Mouse (Mus musculus): ENCODE measurements around the gene Ttbk2. TPM values are rescaled to one million over a fixed set of nuclear protein-coding genes. Genes with fewer than 3 reads are reported as not detected.
A peak's percentile ranks its signal among the peaks of the same experiment; 100 is the strongest.

The Ttbk2 gene
- total RNA-seq, 1 experiment from 2014 or later, result 6.4 TPM

DNA sequence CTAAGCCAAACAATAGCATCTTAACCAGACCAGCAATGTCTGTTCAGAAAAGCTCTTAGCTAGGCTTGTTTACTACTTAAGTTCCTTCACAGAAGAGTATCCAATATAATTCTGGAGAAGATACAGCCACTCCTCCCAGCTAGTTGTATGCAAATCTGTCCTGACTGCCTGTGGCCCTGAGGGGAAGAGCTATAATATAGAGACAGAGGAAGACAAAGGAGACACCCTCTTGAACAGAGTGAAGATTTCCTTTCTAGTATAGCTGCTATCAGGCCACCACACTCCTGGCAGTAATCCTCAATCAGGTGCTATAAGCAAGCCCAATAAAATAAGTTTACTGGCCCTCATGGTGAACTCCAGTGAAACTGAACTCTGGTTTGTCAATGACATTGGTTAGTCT, 88.5 kb downstream of the Ttbk2 start:
- no peak for ATAC-seq (replicated peaks; ENCODE audit: low read depth, poor library complexity, severe bottlenecking)

DNA sequence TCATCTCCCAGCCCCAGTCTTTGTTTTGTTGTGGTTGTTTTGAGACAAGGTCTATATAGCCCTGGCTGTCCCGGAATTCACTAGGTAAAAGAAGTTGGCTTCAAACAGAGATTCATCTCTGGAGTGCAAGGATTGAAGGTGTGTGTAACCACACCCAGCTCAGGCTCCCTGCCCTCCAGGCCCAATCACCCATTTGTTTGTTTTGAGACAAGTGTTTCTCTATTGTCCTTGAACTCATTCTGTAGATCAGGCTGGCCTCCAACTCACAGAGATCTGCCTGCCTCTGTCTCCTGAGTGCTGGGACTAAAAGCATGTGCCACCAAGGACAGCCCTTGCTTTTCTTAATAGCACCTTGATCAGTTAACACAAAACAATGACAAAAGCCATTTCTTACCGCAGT, 102.4 kb downstream of the Ttbk2 start:
- no peak for ATAC-seq (replicated peaks; ENCODE audit: low read depth, poor library complexity, severe bottlenecking)

DNA sequence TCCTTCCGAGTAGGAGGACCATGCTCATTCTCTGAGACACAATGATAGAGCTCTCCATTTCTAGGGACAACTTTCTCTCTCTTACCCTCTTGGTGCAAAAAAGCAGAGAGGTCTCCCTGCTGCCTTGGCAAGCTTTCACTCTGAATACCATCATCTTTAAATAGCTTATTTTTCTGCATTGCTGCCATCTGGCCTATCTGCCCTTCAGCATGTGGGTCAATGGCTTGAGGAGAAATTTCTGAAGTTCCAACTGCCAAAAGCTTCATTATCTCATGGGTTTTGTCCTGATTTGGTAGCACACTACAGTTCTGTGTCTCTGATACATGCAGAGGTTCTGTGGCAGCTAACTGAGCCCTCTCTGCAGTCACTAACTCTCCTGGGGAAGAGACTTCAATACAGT, 104.9 kb downstream of the Ttbk2 start:
- no peak for ATAC-seq (replicated peaks; ENCODE audit: low read depth, poor library complexity, severe bottlenecking)

DNA sequence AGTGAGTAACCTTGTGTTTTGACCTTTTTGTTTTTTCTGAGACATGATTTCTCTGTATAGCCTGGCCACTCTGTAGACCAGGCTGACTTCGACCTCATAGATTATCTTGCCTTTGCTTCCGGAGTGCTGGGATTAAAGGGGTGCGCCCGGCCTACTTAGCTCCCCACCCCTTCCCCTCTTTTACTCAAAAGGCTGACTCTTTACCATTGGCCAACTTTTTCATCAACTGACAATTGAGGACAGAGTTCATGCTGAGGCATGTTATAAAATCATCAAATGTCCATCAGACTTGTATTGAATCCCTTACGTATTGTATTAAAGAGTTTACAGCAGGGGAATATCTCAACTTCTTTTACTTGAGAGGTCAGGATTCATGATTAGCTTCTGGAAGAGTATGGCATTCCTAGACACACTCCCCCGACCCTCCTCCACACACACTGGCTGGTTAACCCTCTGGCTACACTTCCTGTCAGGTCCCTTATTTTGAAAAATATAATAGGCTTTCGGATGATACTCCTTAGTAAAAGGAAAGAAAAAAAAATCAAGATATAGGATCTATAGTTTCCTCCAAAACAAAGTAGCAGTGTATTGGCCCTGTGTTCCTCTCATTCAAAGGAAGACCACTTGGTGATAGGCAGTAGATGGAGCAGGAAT, 118.4 kb downstream of the Ttbk2 start:
- ATAC-seq (replicated peaks; ENCODE audit: low read depth, poor library complexity, severe bottlenecking), result no peak

DNA sequence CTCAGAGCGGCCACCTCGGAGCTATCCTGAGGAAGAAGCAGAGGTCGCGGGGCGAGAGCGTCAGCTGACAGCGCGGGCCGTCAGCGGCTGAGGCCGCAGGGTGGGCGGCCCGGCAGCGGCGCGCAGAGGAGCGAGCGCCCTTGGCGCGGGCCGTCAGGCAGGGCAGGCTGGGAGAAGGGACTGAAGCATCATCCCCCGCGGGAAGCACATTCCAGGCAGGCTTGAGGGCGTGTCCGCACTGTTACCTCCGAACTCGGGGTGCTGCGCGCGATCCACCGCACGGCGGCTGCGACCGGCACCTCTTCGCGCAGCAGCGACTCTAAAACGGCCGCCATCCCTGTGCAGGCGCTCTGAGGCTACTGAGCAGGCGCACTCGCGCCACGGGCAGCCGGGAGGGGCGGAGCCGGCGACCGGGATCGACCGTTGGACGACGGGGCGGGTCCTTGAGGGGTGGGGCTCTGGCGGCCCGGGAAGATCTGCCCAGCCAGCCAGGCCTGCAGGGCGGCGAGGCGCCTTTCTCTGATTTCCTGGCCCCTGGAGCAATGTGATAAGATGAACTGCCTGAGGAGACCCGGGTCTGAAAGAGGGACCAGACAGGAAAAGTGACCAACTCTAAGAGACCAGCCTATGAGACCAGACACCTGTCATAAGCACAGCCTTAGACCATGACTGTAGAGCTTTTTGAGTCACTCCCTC, 119.1 kb downstream of the Ttbk2 start:
- ATAC-seq (replicated peaks; ENCODE audit: low read depth, poor library complexity, severe bottlenecking), result peak; percentile 87

DNA sequence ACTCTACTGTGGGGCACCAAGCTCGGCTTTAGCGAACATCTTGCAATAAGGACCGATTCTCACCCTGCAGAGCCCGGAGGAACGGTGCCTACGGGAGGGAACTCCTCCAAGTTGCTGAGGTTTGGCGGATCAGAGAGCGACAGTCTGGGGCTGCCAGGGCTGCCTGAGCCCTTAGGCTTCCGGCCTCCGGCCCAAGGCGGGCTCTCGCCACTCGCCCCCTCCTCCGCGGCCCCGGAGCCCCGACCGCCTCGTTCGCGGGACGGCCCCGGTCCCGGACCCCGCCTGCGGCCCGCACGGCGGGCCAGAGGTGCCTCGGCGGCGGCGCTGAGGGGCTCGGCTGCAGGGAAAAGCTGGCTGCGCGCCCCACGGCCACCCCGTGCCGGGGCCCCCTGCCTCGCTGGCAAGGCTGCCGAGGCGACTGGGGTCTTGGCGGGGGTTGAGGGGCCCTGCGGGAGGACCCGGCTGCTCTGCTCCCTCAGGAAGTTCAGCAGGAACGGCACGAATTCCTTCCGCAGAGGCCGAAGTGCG, 119.7 kb downstream of the Ttbk2 start:
- no peak for ATAC-seq (replicated peaks; ENCODE audit: low read depth, poor library complexity, severe bottlenecking)

DNA sequence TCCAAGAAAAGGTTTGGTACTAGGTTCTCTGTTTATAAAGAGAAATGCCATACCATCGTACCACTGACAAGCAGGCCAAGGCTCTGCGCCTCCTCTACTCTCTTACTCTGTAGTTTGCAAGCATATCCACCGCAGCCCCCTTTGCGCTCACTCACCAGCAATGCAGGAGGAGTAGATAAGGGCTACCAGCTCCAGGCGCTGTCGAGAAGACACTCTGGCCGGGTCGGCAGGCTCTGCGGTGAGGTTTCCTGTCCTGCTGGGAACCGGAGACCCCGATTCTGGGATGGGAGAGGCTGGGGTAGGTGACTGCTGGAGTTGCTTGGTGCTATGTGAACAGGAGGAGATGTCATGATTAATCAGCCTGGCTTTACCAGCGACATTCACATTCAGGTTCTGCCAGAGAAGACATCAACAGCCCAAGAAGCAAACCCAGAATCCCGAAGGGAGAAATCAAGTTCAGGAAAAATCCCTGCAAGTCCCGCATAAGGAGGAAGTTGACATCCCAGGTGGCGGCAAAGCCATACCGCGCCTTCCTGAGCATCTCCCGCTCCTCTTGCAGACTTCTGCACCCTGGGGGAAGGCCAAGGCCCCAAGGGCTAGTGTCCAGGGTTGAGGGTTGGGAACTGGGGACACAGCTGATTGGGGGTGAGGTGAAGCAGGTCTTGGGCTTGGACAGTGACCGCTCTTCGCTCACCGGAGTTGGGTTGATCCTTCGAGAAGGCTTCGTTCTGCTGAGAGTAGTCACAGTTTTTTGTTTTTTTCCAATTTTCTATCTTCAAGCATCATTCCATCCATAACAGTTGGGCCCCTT, 120.4 kb downstream of the Ttbk2 start:
- peak; percentile 31; the same call in 1 of the 2 replicates for ATAC-seq (replicated peaks; ENCODE audit: low read depth, poor library complexity, severe bottlenecking)

DNA sequence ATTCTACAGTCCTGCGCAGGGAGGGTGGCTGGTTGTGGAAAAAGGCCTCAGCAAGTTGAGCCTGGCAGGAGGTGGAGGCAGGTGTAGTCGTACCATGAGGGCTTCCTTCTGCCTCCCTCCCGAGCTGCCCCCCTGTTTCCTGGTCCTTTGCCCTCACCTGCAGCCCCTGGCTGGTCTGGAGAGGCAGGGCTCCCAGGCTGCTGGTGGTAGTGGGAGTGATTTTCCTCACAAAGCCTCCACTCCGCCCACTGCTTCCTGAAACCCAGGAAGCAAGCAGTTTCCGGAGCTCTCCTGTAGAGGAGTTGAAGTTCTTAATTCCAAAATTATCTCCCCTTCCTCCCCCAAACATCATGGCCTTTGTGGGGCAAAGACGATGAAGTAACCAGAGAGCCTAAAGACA, 126.2 kb downstream of the Ttbk2 start:
- no peak for ATAC-seq (replicated peaks; ENCODE audit: low read depth, poor library complexity, severe bottlenecking)

DNA sequence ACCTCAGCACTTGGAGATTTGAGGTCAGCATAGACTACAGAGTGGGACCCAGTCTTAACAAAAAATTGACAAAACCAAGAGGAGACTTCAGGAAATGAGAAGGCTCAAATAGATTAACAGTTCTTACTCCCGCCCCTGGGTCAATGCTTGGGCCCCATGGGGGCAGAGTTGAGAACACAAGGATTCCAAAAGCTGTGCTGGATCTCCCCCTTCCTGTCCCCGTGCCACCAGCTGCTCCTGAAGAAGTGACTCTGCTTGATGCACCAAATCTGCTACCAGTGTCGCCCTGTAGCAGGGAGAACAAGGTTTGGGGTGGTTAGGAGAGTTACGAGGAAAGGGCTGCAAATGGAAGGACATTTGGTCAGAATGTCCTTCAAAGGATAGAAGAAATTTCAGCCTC, 126.8 kb downstream of the Ttbk2 start:
- no peak for ATAC-seq (replicated peaks; ENCODE audit: low read depth, poor library complexity, severe bottlenecking)

DNA sequence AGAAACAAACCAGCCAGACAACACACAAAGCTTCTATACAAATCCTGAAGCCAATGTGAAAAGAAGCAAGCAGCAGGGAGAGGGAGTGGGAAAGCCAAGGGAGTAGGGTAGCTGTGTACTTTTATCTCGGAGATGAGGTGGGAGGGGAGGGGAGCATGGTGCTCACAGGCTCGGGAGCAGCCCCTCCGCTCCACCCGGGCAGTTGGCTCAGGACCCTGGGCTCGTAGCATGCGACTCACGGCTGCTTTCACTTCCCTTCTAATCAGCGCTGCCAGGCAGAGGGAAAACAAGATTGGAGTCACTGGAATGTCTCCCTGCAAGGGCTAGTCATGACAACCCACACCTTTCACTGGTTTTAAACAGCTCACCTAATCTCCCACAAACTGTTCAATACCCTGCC, 127.9 kb downstream of the Ttbk2 start:
- no peak for ATAC-seq (replicated peaks; ENCODE audit: low read depth, poor library complexity, severe bottlenecking)

DNA sequence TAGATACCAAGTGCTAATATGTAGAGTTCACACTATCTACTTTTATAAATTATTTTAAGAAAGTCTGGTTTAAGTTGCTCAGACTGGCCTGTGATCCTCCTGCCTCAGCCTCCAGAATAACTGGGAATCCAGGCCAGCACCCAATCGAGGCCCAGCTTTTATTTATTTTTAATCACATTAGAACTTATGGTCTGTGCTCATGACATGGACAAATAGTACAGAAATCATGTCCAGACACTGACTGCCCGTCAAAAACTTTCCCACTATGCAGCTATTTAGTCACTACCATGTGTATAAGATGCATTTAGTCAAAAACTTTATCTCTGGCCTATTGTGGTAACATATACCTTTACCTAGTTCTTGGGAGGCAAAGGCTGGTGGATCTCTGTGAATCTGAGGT, 128.5 kb downstream of the Ttbk2 start:
- ATAC-seq (replicated peaks; ENCODE audit: low read depth, poor library complexity, severe bottlenecking), result no peak

DNA sequence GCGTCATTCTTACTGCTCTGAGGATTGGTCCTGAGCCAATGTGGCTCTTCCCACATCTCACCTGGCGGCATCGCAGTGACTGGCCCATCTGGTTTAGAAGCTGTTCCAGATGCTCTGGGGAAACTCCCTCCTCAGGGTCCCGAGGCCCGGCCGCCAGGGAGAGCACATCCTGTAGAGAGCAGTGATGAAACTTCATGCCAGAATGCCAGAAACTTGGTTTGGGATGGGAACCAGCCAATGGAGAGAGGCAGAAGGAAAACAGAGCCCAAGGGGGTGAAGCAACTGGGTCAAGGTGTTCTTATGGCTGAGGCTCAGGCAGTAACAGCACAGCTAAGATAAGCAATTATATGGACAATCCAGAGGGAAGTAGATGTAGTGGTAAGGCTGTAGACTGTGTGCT, 129.6 kb downstream of the Ttbk2 start:
- ATAC-seq (replicated peaks; ENCODE audit: low read depth, poor library complexity, severe bottlenecking), result no peak

DNA sequence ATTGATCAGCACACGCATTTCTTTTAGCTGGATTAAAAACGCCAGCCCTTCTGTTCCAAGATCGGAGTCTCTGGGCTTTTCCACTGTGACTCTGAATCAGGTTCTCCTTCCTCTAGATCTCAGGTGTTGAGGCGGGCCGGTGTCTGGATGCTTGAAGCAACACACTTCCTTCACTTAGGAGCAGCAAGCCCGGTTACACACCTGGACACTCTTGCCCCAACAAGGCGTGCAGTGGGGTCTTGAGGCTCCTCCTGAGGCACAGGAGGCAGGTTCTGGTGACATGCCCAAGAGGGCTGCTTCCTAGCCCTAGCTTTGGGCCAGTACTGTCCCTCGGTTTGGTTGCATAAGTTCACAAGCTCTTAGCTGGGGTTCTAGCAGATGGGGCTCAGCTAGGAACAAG, 131.9 kb downstream of the Ttbk2 start:
- no peak for ATAC-seq (replicated peaks; ENCODE audit: low read depth, poor library complexity, severe bottlenecking)

DNA sequence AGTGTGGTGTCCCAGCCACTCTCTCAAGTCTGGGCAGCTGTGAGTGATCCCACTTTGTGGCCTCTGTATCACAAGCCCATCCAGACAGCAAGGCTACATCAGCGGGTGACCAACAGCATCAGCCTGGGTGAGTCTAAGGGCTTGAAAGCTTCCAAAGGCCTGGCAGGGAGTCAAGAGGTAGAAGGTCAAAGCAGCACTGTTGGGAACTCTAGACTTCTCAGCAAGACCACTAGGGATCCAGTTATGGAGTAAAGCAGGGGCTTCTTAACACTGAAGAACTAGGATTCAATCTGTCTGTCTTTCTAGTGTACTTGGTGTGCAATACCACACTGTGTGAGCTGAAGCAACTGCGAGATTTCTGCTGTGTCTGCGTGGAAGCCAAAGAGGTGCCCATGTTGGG, 137.0 kb downstream of the Ttbk2 start:
- ATAC-seq (replicated peaks; ENCODE audit: low read depth, poor library complexity, severe bottlenecking), result no peak

DNA sequence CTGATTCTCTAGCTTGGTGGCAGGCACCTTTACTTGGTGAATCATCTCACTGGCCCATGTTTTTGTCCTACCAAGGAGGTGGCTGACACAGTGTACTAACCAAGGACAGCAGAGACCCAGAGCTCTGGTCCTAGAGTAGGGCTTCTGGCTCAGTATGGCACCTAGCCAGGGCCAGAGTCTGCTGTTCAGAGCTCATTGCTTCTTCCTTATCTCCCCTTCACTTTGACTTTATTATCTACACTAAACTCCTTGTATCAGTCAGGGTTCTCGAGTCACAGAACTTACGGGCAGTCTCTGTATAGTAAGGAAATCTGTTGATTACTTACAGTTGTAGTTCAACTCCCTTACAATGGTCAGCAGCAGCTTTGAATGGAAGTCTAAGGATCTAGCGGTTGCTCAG, 139.5 kb downstream of the Ttbk2 start:
- ATAC-seq (replicated peaks; ENCODE audit: low read depth, poor library complexity, severe bottlenecking), result peak; percentile 32; the same call in 1 of the 2 replicates

DNA sequence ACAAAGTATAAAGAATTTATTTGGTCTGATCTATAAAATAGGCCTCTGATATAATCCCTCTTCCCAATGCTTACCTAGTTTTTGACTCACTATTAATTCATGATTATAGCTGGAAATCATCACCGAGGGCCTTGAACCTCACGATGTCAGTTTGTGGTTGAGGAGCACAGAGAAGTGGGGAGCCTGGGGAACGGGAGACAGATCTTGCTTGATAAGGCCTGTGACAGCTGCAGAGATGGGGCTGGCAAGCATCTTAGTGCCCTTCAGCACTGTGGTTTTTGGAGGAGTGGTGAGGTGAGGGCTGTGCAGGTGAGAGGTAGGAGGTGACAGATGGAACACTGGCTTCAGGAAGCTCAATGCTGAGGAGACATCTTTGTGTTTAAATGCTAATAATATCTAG, 140.2 kb downstream of the Ttbk2 start:
- no peak for ATAC-seq (replicated peaks; ENCODE audit: low read depth, poor library complexity, severe bottlenecking)

DNA sequence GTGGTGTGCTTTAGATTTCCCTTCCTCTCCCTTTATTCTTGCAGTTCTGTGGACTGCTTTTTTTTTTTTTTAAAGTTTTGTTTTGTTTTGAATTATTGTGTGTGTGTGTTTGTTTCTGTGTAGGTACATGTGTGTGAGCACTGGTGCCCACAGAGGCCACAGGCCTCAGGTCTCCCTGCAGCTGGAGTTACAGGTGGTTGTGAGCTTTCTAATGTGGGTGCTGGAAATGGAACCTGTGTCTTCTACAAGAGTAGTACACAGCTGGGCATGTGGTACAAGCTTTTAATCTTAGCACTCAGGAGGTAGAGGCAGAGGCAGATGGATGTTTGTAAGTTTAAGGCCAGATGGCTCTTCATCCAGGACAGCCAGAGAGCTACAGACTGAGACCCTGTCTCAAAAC, 143.4 kb downstream of the Ttbk2 start:
- ATAC-seq (replicated peaks; ENCODE audit: low read depth, poor library complexity, severe bottlenecking), result no peak

DNA sequence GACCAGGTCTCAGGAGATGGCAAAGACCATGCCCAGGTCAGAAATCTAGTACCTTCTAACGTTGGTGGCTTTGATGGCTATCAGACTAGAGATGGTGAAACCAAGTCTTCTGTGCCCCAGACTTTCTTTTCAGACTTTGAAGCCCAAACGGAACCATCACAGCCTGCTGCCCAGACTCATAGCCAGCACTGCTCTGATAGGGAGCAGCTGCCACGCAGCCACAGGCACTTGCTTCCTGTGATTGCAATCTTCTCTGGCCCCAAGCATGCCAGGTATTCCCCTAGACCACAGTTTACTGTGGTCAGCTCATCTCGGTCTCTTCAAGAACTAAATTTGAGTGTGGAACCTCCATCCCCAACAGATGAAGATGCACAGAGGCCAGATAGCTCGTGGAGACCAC, 147.7 kb downstream of the Ttbk2 start:
- no peak for ATAC-seq (replicated peaks; ENCODE audit: low read depth, poor library complexity, severe bottlenecking)

DNA sequence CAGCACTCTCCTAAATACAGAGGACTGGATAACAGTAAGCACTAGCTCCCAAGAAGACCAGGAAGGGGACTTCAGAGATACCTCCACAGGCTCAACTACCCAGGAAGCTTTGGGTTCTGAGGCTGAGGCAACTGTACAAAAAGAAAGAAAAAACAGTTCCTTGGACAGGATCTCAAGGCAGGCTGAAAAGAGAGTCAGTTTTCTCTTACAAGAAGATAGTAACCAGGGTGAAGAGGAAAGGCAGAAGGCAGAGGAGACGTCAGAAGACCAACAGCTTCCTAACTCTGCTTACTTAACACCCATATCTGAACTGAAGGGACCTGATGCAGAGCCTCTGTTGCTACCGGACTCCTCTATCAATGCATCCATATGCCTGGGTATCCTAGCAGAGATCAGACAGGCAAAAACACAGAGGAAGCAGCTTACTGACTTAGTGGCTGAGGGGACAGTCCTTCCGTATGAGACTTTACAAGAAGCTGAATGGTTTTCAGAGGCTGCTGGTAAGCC, 150.0 kb downstream of the Ttbk2 start:
- 0 out of 2 replicates have a peak, but pooled peaks have one; percentile 11 for ATAC-seq (replicated peaks; ENCODE audit: low read depth, poor library complexity, severe bottlenecking)

DNA sequence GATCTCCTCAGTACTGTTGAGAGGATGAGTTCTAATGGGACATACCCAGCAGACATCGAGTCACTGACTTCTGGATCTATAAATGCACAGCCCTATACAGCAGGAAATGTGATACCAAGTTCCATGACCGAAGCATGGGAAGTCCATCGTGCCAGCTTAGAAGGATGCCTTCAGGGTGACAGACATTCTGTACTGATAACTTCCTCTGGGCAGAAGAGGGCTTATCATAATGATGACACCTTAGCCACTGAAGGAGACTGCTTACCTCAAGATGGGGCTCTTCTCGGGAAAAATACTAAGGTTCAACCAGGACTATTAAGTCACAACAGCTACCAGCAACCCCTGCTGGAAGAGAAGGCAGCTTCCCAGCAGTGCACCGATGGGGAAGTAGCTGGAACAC, 152.6 kb downstream of the Ttbk2 start:
- ATAC-seq (replicated peaks; ENCODE audit: low read depth, poor library complexity, severe bottlenecking), result 0 out of 2 replicates have a peak, but pooled peaks have one; percentile 3
